Mouse (Mus musculus) E14TG2a.4 (cell line): ENCODE results near the gene Aldh9a1.

Experiments used
- CTCF ChIP-seq: conservative IDR thresholded peaks from 2 replicates; pipeline ENCODE4 v1.5.1; 2014; ENCODE audit warnings: low read length
- NANOG ChIP-seq: IDR thresholded peaks from 2 replicates; pipeline ENCODE4 v1.6.1; 2014; ENCODE audit warnings: borderline replicate concordance, low read length, mixed read lengths
- POU5F1 ChIP-seq: IDR thresholded peaks from 2 replicates; pipeline ENCODE4 v1.6.1; 2014; ENCODE audit warnings: low read length, borderline replicate concordance

DNA sequence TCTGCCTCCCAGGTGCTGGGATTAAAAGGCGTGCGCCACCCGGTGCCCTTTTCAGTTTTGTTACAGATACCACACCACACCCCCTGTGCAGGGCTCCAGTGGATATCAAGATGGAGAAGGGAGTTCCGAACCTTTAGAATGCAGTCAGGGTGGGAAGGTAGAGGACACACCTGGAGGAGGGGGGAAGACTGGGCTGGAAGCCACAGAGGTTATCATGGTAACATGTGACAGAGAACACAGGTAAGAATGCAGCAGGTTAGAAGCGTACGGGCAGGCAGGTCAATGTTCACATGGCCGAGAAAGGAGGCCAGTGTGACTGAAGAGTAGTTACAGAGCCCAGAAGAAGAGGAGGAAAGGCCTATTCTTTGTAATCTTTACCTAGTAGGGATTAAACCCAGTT lies 39.8 kb downstream of the Aldh9a1 start:
- TF ChIP-seq CTCF (no peak), POU5F1 (no peak), NANOG (no peak)
